Mouse (Mus musculus) retina, adult 2 months (tissue): Measurements from ENCODE around the gene Btnl9.
"Not testable (repeated sequence)": the region's sequence is repeated elsewhere in the genome, so short reads cannot be mapped to it uniquely, and the experiment has no call there.

Experiments
- DNase-seq: peaks from one replicate; pipeline ENCODE4 v3.0.0-alpha.2; 2012; ENCODE audit warnings: low read depth, low spot score

Btnl9 gene

DNA sequence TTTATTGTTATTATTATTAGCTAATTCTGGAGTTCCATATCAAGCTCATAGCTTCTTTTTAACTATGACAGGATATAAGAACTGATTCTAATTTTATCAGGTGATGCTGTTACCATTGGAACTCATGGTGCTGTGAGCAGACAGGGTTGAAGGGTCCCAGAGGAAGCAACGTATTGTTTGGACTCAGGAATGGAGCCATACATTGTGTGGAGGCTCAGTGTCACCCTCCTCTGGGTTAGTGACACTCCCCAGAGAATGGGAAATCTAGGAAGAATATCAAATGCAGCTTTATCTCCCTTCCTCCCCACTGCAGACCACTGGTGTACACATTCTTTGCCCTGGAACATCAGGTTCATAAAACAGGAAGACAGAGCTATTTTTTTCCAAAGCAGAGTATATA lies 3.8 kb downstream of the Btnl9 start:
- no peak for DNase-seq

GRCm38 (mm10) chr11:49176047-49176779 lies 10.7 kb downstream of the Btnl9 start:
- not testable (repeated sequence) for DNase-seq

DNA sequence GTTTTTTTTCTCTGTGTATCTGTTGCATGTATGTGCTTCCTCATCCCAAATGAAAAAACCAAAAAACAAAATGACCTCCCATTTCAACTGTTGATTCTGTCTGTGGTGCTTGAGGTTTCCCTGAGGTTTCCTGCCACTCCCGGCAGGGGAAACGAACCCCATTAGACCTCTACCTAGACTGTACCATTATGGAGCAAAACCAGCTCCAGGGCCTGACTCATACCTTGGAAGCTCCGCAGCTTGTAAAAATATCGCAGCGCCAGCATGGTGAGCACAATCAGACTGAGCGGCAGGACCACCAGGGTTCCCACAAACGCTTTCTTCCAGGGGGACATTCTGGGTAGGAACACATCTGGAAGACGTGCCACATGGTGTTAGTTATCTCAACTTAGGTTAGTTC lies 11.6 kb downstream of the Btnl9 start:
- no peak for DNase-seq

- no peak for DNase-seq
Measured at GRCm38 (mm10) chr11:49170576-49170975, 16.4 kb downstream of the Btnl9 start.

GRCm38 (mm10) chr11:49168839-49169611 lies 17.9 kb downstream of the Btnl9 start:
- no peak for DNase-seq

DNA sequence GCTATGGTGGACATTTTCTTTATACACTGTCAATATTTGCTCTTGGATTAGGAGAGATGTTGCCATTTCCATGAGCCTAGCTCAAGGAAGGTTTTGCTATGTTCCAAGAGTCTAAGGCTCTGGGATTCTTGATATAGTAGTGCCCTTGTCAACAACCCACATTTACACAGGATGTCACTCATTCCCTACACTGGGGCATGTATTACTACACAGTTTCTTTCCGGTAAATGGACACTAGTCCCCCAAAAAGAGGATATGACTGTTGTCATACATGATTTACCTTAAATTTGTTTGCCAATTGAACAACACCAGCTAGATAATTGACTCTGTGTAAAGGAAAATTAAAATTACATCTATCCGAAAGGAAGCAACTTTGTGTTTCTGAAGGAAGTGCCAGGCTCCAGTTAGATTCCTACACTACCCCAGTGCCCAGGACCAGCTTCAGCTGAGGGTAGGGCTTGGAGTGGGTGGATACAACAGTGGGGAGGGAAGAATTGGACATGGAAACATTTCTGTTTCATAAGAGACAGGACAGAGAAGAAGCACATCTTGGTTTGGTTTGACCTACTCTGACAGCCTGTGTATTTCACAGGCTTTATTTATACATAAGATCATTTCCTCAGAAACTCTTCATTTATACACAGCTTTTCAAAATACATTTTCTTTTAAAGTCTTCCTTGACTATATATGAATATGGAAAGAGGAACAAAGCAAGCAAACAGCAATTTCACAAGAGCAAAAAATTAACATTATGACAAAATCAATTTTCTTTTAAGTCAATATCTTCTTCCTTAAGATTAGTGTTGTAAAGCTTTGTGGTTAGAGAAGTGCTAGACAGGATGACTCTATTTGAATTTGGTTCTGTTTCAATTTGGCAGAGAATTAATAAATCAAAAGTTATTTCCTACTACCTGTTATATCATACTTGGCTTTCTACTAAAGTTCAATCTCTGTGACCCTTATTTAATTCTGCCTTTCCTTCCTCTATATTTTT lies 29.8 kb downstream of the Btnl9 start:
- DNase-seq = no peak

- no peak for DNase-seq
Measured at GRCm38 (mm10) chr11:49154077-49154476, 32.9 kb downstream of the Btnl9 start, which contains the start of gene Olfr1394. Gene Olfr1394, plus strand, starts transcription at chr11:49154377.

DNA sequence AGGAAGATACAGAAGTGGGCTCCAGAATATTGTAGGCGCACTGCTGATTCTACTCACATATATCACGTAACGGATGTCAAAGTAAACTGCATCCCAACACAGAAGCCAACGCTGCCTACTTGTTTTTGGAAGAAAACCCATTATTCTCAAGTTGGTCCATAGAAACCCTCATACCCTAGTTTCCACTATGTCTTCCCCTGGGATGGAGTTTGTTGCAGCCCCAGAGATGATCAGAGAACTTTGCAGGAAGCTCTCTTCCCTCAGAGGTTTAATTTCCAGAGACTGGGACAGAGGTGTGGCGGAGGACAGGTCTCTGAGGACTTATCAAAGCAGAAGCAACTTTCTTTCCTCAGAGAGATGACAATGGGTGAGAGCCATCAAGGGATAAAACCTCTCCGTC lies 45.0 kb downstream of the Btnl9 start, which contains the start of gene Olfr1395:
Olfr1395 (plus strand) TSS at position 301 of the 400 bp plus-strand sequence.
- no peak for DNase-seq

DNA sequence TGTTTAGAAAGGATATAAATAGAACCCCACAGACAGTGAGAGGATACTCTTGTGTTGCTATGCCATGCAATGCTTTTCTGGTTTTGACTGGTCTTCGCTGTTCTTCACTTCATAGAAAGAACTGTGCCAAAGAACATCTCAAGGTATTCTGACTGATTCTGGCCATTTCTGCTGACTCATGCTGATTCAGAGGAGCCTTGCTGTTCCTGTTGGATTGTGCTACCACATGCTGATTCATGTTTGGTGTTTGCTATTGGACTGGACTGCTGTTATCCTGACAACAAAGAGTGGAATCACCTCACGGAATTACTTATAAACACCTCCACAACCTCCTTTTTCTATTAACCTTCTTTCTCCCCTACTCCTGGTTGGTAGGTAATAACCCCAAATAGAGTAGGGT lies 62.8 kb downstream of the Btnl9 start:
- DNase-seq = no peak

DNA sequence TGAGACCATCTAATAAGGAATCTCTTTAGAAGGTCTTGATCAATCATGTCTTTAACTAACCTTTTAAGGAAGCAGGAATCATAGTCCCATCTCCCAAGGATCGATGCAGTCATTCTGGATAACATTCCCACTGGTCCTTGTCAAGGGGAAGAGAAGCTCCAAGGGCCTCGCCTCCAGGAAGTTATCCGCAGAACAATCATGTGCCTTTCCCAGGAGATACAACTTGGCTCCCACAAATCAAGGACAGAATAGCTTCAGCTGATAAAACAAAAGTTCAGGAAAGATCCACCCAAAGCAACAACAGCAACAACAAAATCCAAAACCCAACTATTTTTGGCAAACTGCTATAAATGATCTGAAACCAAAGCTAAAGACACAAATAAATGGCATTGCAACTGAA lies 67.3 kb downstream of the Btnl9 start:
- no peak for DNase-seq
